Mouse (Mus musculus) cerebellum, adult 2 months (tissue): ENCODE measurements around the gene Fus. TPM values are rescaled to one million over a fixed set of nuclear protein-coding genes. Genes with fewer than 3 reads are reported as not detected.

ENCODE experiments used
- DNase-seq, 2 experiments: peaks; one replicate each; pipeline ENCODE4 v3.0.0; 2021
- H3K27ac ChIP-seq: fragments of 200-500 bp; 2 replicates; pipeline ENCODE4 v1.5.1; 2012; ENCODE audit warnings: low read length, control low read depth, inconsistent platforms; ENCODE audit not compliant: insufficient read depth
- H3K27me3 ChIP-seq: fragments of 200-500 bp; 2 replicates; pipeline ENCODE4 v1.6.1; 2012; ENCODE audit warnings: inconsistent platforms, mild to moderate bottlenecking, low read length, moderate library complexity; ENCODE audit not compliant: control insufficient read depth, insufficient read depth
- H3K4me1 ChIP-seq: fragments of 200-500 bp; 2 replicates; pipeline ENCODE4 v1.6.1; 2011; ENCODE audit warnings: low read length; ENCODE audit not compliant: control insufficient read depth, insufficient read depth
- H3K4me3 ChIP-seq: fragments of 200-500 bp; replicated peaks from 2 replicates; pipeline ENCODE3; 2011; ENCODE audit warnings: mild to moderate bottlenecking, low read depth, low read length, control low read depth; ENCODE audit not compliant: insufficient read depth
- CTCF ChIP-seq: fragments of 200-500 bp; IDR thresholded peaks from 2 replicates; pipeline ENCODE4 v1.5.1; 2011; ENCODE audit warnings: low read depth, mild to moderate bottlenecking, control low read depth, low read length, moderate library complexity, borderline replicate concordance; ENCODE audit not compliant: insufficient read depth
- POLR2A ChIP-seq: fragments of 200-500 bp; IDR thresholded peaks from 2 replicates; pipeline ENCODE4 v1.6.1; 2011; ENCODE audit warnings: low read length, control low read depth, borderline replicate concordance; ENCODE audit not compliant: insufficient read depth
- WGBS: fragments of 180-500 bp; shearing (Covaris S2); methylation state at CpG from one replicate; pipeline ENCODE4 v1.1.7; 2018; 5-methylcytosine and 5-hydroxymethylcytosine counted together
- polyA plus RNA-seq: library from polyadenylated mRNA; depleted of rRNA; stranded (reverse); fragments of >200 nt; gene quantifications from 2 replicates; pipeline ENCODE4 v1.2.3, GENCODE M21; 2012; rRNA removed

The Fus gene
- polyA plus RNA-seq, 1 experiment = 451 TPM

- H3K27me3 ChIP-seq = no peaks in the 10 kb centered on the region
- H3K4me3 ChIP-seq = no peak overlapping the region
- DNase-seq = no peak
- H3K27ac ChIP-seq = no peak overlapping the region
- H3K4me1 ChIP-seq = no peaks in the 10 kb centered on the region
- 85% methylated on average over 5 of the region's 5 CpGs for WGBS
- no peak for TF ChIP-seq CTCF
Observed at GRCm38 (mm10) chr7:128032290-128032988, 65.2 kb downstream of the Fus start.

GRCm38 (mm10) chr7:128032989-128033293 lies 65.7 kb downstream of the Fus start:
- WGBS = 93% methylated on average over 3 of the region's 3 CpGs
- no peaks in the 10 kb centered on the region for H3K4me1 ChIP-seq
- no peak overlapping the region for H3K4me3 ChIP-seq
- DNase-seq = no peak
- H3K27ac ChIP-seq = no peak overlapping the region
- H3K27me3 ChIP-seq = no peaks in the 10 kb centered on the region
- TF ChIP-seq CTCF (no peak), POLR2A (no peak)

- WGBS = 97% methylated on average over 4 of the region's 4 CpGs
- TF ChIP-seq POLR2A = no peak
- TF ChIP-seq CTCF = no peak
- H3K4me3 ChIP-seq = no peak overlapping the region
- no peak overlapping the region for H3K27ac ChIP-seq
- H3K4me1 ChIP-seq = no peaks in the 10 kb centered on the region
- DNase-seq = no peak
- no peaks in the 10 kb centered on the region for H3K27me3 ChIP-seq
Observed at GRCm38 (mm10) chr7:128033616-128034015, 66.4 kb downstream of the Fus start.

Other genes with a start within 250 kb of the Fus start
- not detected in 2 replicates for gene Ctf2, start 235.3 kb upstream of the Fus start, polyA plus RNA-seq
- 35.2 and 37.8 TPM in 2 replicates for gene Fbxl19, start 222.9 kb upstream of the Fus start, polyA plus RNA-seq
- 24.1 and 26.1 TPM in 2 replicates for gene Orai3, start 197.6 kb upstream of the Fus start, polyA plus RNA-seq
- 23.1 and 25.5 TPM in 2 replicates for gene Setd1a, start 190.8 kb upstream of the Fus start, polyA plus RNA-seq
- 0.46 and 0.47 TPM in 2 replicates for gene Gm49388, start 181.8 kb upstream of the Fus start, polyA plus RNA-seq
- 30.4 and 39.6 TPM in 2 replicates for gene Hsd3b7, start 166.9 kb upstream of the Fus start, polyA plus RNA-seq
- 127 and 153 TPM in 2 replicates for gene Stx4a, start 143.2 kb upstream of the Fus start, polyA plus RNA-seq
- gene Stx1b, start 142.9 kb upstream of the Fus start, polyA plus RNA-seq = 452 and 453 TPM in 2 replicates
- gene Zfp646, start 91.2 kb upstream of the Fus start, polyA plus RNA-seq = 17.8 and 18.8 TPM in 2 replicates
- 10.9 TPM in 2 replicates for gene Zfp668, start 90.6 kb upstream of the Fus start, polyA plus RNA-seq
- 5.3 and 6.3 TPM in 2 replicates for gene Prss53, start 76.5 kb upstream of the Fus start, polyA plus RNA-seq
- gene Gm21974, start 72.0 kb upstream of the Fus start, polyA plus RNA-seq = not detected in 2 replicates
- gene Vkorc1, start 71.8 kb upstream of the Fus start, polyA plus RNA-seq = 61.5 and 63.1 TPM in 2 replicates
- gene Bckdk, start 63.4 kb upstream of the Fus start, polyA plus RNA-seq = 69.7 and 71.5 TPM in 2 replicates
- 49.1 and 50.0 TPM in 2 replicates for gene Kat8, start 54.9 kb upstream of the Fus start, polyA plus RNA-seq
- 0.06 and 0.08 TPM in 2 replicates for gene Prss8, start 37.4 kb upstream of the Fus start, polyA plus RNA-seq
- 15.9 and 18.9 TPM in 2 replicates for gene Prss36, start 20.7 kb upstream of the Fus start, polyA plus RNA-seq
- 3.9 and 5.1 TPM in 2 replicates for gene Pycard, start 26.4 kb downstream of the Fus start, polyA plus RNA-seq
- 2.1 and 2.3 TPM in 2 replicates for gene Trim72, start 36.5 kb downstream of the Fus start, polyA plus RNA-seq
- gene Itgam, start 95.2 kb downstream of the Fus start, polyA plus RNA-seq = 3.4 and 4.2 TPM in 2 replicates
- not detected in 2 replicates for gene Gm49368, start 95.2 kb downstream of the Fus start, polyA plus RNA-seq
- 0.10 and 0.14 TPM in 2 replicates for gene Itgax, start 162.1 kb downstream of the Fus start, polyA plus RNA-seq
- gene Itgad, start 186.9 kb downstream of the Fus start, polyA plus RNA-seq = 0.92 and 1.2 TPM in 2 replicates
- 0.82 and 0.89 TPM in 2 replicates for gene Cox6a2, start 238.9 kb downstream of the Fus start, polyA plus RNA-seq